Mouse (Mus musculus) cerebellum, adult 2 months (tissue): ENCODE data around the gene Lrrc39.

Experiments used
- CTCF ChIP-seq: fragments of 200-500 bp; IDR thresholded peaks from 2 replicates; pipeline ENCODE4 v1.5.1; 2011; ENCODE audit warnings: low read depth, mild to moderate bottlenecking, control low read depth, low read length, moderate library complexity, borderline replicate concordance; ENCODE audit not compliant: insufficient read depth
- POLR2A ChIP-seq: fragments of 200-500 bp; IDR thresholded peaks from 2 replicates; pipeline ENCODE4 v1.6.1; 2011; ENCODE audit warnings: low read length, control low read depth, borderline replicate concordance; ENCODE audit not compliant: insufficient read depth

GRCm38 (mm10) chr3:116631459-116631858 lies 68.7 kb downstream of the Lrrc39 start:
- TF ChIP-seq POLR2A (no peak), CTCF (no peak)
